Mouse (Mus musculus): Measurements from ENCODE around the gene Gm15097. TPM values are rescaled to one million over a fixed set of nuclear protein-coding genes. Genes with fewer than 3 reads are reported as not detected.
"Not testable (repeated sequence)": the region's sequence is repeated elsewhere in the genome, so short reads cannot be mapped to it uniquely, and the experiment has no call there.

Gm15097 gene
- not detected in 2 replicates for polyA plus RNA-seq (2015; fragmentation: Nextera tagmentation; extraction: Ambion mirVana)

GRCm38 (mm10) chrX:149784173-149784572 lies at the start of gene Gm15097:
Gene Gm15097, plus strand, starts transcription at chrX:149784473.
- WGBS = no CpG with 5 or more reads among the region's 6 CpGs

DNA sequence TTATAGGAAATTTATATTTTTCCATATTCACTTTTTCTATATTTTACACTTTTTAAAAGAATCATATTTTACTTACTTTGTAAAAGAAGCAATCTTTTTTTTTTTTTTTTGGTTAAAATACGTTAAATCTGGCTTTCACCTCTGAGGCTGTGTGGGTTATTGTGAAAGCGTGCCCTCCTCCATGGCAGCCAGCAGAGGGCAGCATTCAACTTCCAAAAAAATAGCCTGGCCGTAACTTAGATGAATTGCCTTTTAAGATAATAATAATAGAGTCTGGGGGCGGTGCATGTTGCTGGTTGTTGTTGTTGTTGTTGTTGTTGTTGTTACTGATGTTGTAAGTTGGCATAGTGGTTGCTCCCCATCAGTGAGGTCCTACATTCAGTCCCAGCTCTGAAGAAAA lies 21.4 kb upstream of the Gm15097 start:
- 36% methylated on average over 4 of the region's 4 CpGs for WGBS
- not testable (repeated sequence) for ATAC-seq; H3K4me3 ChIP-seq (replicated peaks); H3K27me3 ChIP-seq; H3K9me3 ChIP-seq; H3K27ac ChIP-seq; H3K4me2 ChIP-seq (replicated peaks); H3K36me3 ChIP-seq; H3K4me1 ChIP-seq (replicated peaks); H3K9ac ChIP-seq (replicated peaks)

More at GRCm38 (mm10) chrX:149784173-149784572, at the start of gene Gm15097:
- not testable (repeated sequence) for H3K9me3 ChIP-seq; H3K9ac ChIP-seq (replicated peaks); H3K4me1 ChIP-seq (replicated peaks); H3K27ac ChIP-seq; H3K27me3 ChIP-seq; ATAC-seq; H3K4me2 ChIP-seq (replicated peaks); H3K4me3 ChIP-seq (replicated peaks); H3K36me3 ChIP-seq

- not testable (repeated sequence) for H3K36me3 ChIP-seq; H3K27ac ChIP-seq; H3K27me3 ChIP-seq; H3K4me2 ChIP-seq (replicated peaks); H3K4me3 ChIP-seq (replicated peaks); H3K4me1 ChIP-seq (replicated peaks); H3K9me3 ChIP-seq; H3K9ac ChIP-seq (replicated peaks); ATAC-seq
- WGBS = 88% methylated on average over 6 of the region's 6 CpGs
Measured at GRCm38 (mm10) chrX:149811178-149811577, 26.9 kb downstream of the Gm15097 start.

Other genes starting within 250 kb of the Gm15097 start
- gene Gm10439, start 189.9 kb upstream of the Gm15097 start, polyA plus RNA-seq (2015; fragmentation: Nextera tagmentation; extraction: Ambion mirVana) = not detected in 2 replicates
- not detected in 2 replicates for gene Gm15091, start 157.2 kb downstream of the Gm15097 start, polyA plus RNA-seq (2015; fragmentation: Nextera tagmentation; extraction: Ambion mirVana)